Mouse (Mus musculus): ENCODE results near the gene Mical2. TPM values are rescaled to one million over a fixed set of nuclear protein-coding genes. Genes with fewer than 3 reads are reported as not detected.

Gene Mical2
- polyA plus RNA-seq, 1 experiment: 15.0 TPM

GRCm38 (mm10) chr7:112454380-112454779 is 228.7 kb downstream of the Mical2 start:
- DNase-seq (ENCODE audit: low read depth): no peak

- no peak for DNase-seq (ENCODE audit: low read depth)
Observed at GRCm38 (mm10) chr7:112454951-112455350, 229.3 kb downstream of the Mical2 start.

- DNase-seq (ENCODE audit: low read depth): no peak
Observed at GRCm38 (mm10) chr7:112455566-112456110, 230.0 kb downstream of the Mical2 start.

- peak; percentile 75 for DNase-seq (ENCODE audit: low read depth)
Observed at GRCm38 (mm10) chr7:112457373-112457772, 231.7 kb downstream of the Mical2 start.

GRCm38 (mm10) chr7:112457920-112458319 is 232.3 kb downstream of the Mical2 start:
- no peak for DNase-seq (ENCODE audit: low read depth)

- no peak for DNase-seq (ENCODE audit: low read depth)
Observed at GRCm38 (mm10) chr7:112458440-112458839, 232.8 kb downstream of the Mical2 start.

Other genes starting within 250 kb of the Mical2 start
- 15.4 and 17.0 TPM in 2 replicates for gene Usp47, start 202.4 kb upstream of the Mical2 start, polyA plus RNA-seq (2012; rRNA removed)
- 6.6 and 6.7 TPM in 2 replicates for gene Dkk3, start 66.8 kb upstream of the Mical2 start, polyA plus RNA-seq (2012; rRNA removed)
- gene Parva, start 201.6 kb downstream of the Mical2 start, polyA plus RNA-seq (2012; rRNA removed): 78.5 and 82.3 TPM in 2 replicates